Mouse (Mus musculus): Measurements from ENCODE around the gene Mbnl3. TPM values are rescaled to one million over a fixed set of nuclear protein-coding genes. Genes with fewer than 3 reads are reported as not detected.
A peak's percentile ranks its signal among the peaks of the same experiment; 100 is the strongest.

Mbnl3 gene
- 1 to 10 TPM; 3.4 to 5.8 (median 4.2) TPM for total RNA-seq (2022)

GRCm38 (mm10) chrX:51206432-51206831 lies at the start of gene Mbnl3:
Mbnl3 (minus strand) TSS chrX:51206532.
- no peak for DNase-seq

DNA sequence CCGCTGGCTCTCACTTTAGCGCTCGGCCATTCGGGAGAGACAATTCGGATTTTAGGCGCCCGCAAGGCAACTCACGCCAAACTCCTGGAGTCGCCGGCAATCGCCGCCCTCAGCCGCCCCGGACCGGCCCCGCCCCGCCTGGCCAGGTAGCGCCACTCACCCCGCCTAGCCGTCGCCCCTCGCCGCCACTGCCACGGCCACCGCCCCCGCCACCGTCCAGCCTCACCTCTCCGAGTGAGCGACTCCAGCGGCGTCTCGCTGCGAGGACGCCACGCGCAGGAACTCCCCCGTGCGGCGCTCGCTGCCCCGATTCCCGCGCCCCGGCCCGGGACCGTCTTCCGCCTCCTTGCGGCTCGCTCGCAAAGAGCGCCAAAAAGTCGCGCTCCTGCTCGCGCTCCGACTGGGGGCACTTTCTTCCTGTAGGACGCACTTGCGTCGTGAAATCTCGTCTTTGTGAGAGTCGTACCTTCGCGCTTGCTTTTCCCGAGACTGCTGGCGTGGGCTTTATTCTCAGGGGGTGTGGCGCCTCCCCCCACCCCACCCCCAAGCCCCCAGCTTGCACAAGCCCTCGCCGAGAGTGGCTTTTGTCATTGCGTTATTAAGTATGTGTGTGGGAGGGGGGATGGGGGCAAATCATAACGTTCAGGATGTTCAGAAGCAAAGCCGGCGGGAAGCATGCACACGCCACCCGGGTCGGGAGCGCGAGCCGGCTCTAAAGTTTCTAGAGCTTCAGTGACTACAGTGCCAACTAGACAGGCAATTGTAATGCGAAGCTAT lies 596 bp downstream of the Mbnl3 start:
- peak; percentile 6 for DNase-seq

- peak; percentile 7 for DNase-seq
These were observed 1.4 kb downstream of the Mbnl3 start for GRCm38 (mm10) chrX:51204626-51205547.

- DNase-seq, result no peak
These were observed 9.3 kb downstream of the Mbnl3 start for GRCm38 (mm10) chrX:51197012-51197411.

GRCm38 (mm10) chrX:51171914-51172313 lies 34.4 kb downstream of the Mbnl3 start:
- no peak for DNase-seq

DNA sequence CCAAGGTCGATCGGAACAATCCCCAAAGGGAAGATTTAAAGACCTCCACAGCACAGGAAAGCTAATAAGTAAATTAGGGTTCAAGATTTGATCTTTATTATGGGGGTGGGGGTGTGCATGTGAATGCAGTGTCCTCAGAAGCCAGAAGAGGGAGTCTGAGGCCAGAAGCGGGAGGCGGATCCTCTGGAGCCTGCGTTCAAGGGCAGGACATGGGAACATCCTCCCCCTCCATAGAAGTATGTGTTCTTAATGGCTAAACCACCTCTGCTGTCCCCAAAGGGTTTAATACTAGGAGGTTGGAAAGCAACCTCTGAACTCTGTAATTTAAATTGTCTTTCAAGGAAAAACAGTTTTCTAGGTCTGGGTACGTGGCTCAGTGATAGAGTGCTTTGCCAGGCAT lies 34.9 kb downstream of the Mbnl3 start:
- DNase-seq, result peak; percentile 5

GRCm38 (mm10) chrX:51170404-51170803 lies 35.9 kb downstream of the Mbnl3 start:
- no peak for DNase-seq

GRCm38 (mm10) chrX:51169476-51170045 lies 36.8 kb downstream of the Mbnl3 start:
- DNase-seq, result no peak

- no peak for DNase-seq
These were observed 38.4 kb downstream of the Mbnl3 start for GRCm38 (mm10) chrX:51167976-51168375.

GRCm38 (mm10) chrX:51164766-51165165 lies 41.6 kb downstream of the Mbnl3 start:
- DNase-seq, result no peak

- no peak for DNase-seq
These were observed 57.9 kb downstream of the Mbnl3 start for GRCm38 (mm10) chrX:51148436-51148835.

DNA sequence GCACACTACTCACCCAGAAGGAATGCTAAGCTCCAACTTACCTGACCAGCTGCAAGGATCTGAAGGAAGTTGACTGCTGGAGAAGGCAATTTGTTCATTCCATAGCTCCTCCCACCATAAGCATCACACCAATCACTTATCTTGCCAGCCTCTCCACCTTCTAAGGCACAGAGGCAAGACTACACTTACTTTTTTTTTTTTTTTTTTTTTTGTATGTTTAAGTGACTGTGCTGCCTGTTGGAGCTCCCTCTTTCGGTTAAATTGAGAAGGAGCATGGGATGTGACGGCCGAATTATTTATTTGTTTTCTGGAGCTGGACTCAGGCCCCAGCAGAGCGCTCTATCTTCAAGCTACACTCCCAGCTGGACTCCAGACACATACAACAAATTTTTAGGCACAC lies 60.0 kb downstream of the Mbnl3 start:
- DNase-seq, result no peak

GRCm38 (mm10) chrX:51140055-51140454 lies 66.3 kb downstream of the Mbnl3 start:
- no peak for DNase-seq

DNA sequence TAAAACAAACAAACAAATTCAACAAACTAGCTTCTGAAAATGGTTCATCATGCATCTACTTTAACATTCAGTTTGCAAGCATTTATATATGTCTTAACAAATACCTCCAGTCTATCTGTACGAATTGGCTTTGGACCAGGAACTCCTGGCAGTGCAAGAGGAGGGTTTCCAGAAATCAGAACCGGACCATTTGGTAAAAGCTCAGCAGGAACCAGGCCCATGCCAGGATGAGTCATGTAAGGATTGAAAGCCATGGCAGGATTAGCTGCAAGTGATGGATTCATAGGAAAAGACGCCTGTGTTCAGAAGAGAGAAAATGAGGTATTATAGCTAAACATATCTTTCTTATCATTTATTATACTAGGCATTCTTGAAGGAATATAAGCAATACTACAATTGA lies 75.0 kb downstream of the Mbnl3 start:
- DNase-seq, result no peak

- DNase-seq, result no peak
These were observed 103.6 kb downstream of the Mbnl3 start for GRCm38 (mm10) chrX:51102748-51103147.

DNA sequence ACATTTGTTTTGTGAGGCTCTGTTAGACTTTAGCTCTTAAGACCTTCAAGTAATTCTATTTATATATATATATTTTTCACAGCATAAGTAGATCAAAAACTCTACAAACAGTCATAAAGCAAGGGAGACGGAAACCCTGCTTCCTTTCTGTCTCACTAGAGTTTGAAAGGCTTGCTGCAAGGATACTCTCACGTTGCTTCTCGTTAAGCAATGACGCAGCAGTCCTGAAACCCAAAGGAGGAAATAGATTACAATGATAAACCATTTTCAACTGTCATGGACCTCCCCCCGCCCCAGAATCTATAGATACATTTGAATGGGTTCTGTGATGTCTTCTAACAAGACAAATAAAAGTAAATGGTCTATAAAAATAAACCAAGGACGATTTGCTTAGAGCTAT lies 121.4 kb downstream of the Mbnl3 start:
- DNase-seq, result no peak

- DNase-seq, result no peak
These were observed 122.1 kb downstream of the Mbnl3 start for GRCm38 (mm10) chrX:51084211-51084610.

GRCm38 (mm10) chrX:51076744-51077143 lies 129.6 kb downstream of the Mbnl3 start:
- DNase-seq, result no peak

Small RNA genes lying within 50 kb of the gene (microRNA-seq; reads per million reads assigned to microRNA genes)
- 0 reads per million in 2 experiments for gene Gm23417

Other genes starting within 250 kb of the Mbnl3 start
- gene Rap2c, start 188.5 kb downstream of the Mbnl3 start, total RNA-seq (2022), result 10 to 100 TPM; 24.7 to 32.3 (median 26.7) TPM

Data from adrenal gland, adult 8-10 months (tissue).